Mouse (Mus musculus): Measurements from ENCODE around the gene Hspa12a.

The Hspa12a gene

GRCm38 (mm10) chr19:58860255-58861173, 82.9 kb downstream of the Hspa12a start:
- DNase-seq (ENCODE audit: low spot score) = peak; percentile 87

- DNase-seq (ENCODE audit: low spot score) = peak; percentile 26
Measured at GRCm38 (mm10) chr19:58859831-58860254, 83.6 kb downstream of the Hspa12a start.

- no peak for DNase-seq (ENCODE audit: low spot score)
Measured at GRCm38 (mm10) chr19:58859357-58859756, 84.1 kb downstream of the Hspa12a start.

- DNase-seq (ENCODE audit: low spot score) = no peak
Measured at GRCm38 (mm10) chr19:58856129-58856855, 87.2 kb downstream of the Hspa12a start.

- no peak for DNase-seq (ENCODE audit: low spot score)
Measured at GRCm38 (mm10) chr19:58854899-58855298, 88.6 kb downstream of the Hspa12a start.

- DNase-seq (ENCODE audit: low spot score) = no peak
Measured at GRCm38 (mm10) chr19:58853036-58853735, 90.3 kb downstream of the Hspa12a start.

- peak; percentile 49 for DNase-seq (ENCODE audit: low spot score)
Measured at GRCm38 (mm10) chr19:58850719-58851466, 92.6 kb downstream of the Hspa12a start.

GRCm38 (mm10) chr19:58849333-58850131, 93.9 kb downstream of the Hspa12a start:
- no peak for DNase-seq (ENCODE audit: low spot score)

- no peak for DNase-seq (ENCODE audit: low spot score)
Measured at GRCm38 (mm10) chr19:58843606-58844005, 99.8 kb downstream of the Hspa12a start.

- no peak for DNase-seq (ENCODE audit: low spot score)
Measured at GRCm38 (mm10) chr19:58840721-58841271, 102.7 kb downstream of the Hspa12a start.

- DNase-seq (ENCODE audit: low spot score) = no peak
Measured at GRCm38 (mm10) chr19:58839806-58840205, 103.6 kb downstream of the Hspa12a start.

GRCm38 (mm10) chr19:58839345-58839744, 104.1 kb downstream of the Hspa12a start:
- no peak for DNase-seq (ENCODE audit: low spot score)

GRCm38 (mm10) chr19:58838706-58839105, 104.7 kb downstream of the Hspa12a start:
- DNase-seq (ENCODE audit: low spot score) = no peak

- DNase-seq (ENCODE audit: low spot score) = no peak
Measured at GRCm38 (mm10) chr19:58833639-58834180, 109.7 kb downstream of the Hspa12a start.

- DNase-seq (ENCODE audit: low spot score) = no peak
Measured at GRCm38 (mm10) chr19:58832988-58833387, 110.5 kb downstream of the Hspa12a start.

- DNase-seq (ENCODE audit: low spot score) = no peak
Measured at GRCm38 (mm10) chr19:58831280-58831922, 112.1 kb downstream of the Hspa12a start.

GRCm38 (mm10) chr19:58830182-58830581, 113.3 kb downstream of the Hspa12a start:
- DNase-seq (ENCODE audit: low spot score) = no peak

GRCm38 (mm10) chr19:58829575-58829974, 113.9 kb downstream of the Hspa12a start:
- no peak for DNase-seq (ENCODE audit: low spot score)

- DNase-seq (ENCODE audit: low spot score) = no peak
Measured at GRCm38 (mm10) chr19:58827656-58828055, 115.8 kb downstream of the Hspa12a start.

GRCm38 (mm10) chr19:58824316-58824715, 119.1 kb downstream of the Hspa12a start:
- no peak for DNase-seq (ENCODE audit: low spot score)
